Mouse (Mus musculus): ENCODE data around the gene Rab3ip.

DNA sequence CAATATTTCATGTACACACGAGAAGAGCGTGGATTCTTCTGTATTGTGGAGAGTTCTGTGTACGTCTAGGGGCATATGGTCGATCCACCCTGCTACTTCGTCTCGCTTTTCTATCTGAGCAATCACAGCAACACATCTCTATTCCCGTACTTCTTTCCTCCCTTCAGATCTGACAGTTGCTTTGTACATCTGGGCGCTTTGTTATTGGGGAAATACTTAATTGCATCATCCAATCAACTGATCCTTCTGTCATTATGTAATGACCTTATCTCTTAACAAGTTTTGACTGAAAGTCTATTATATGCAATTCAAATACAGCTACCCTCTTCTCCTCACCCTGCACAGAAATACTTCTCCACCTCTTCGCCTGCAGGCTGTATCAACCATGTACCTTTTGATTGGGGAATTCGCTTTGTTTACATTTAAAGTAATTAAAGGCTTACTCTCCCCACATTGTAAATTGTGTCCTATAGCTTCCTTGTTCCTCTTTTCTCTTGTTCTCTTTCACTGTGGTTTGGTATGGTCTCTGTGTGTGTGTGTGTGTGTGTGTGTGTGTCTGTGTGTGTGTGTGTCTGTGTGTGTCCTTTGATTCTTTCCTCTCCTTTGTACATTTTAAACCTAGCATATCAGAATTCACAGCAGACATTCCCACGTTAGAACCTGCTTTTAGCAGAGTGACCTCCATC, 24.0 kb downstream of the Rab3ip start:
- TF ChIP-seq GATA1 (IDR thresholded peaks at IDR 0.05; ENCODE audit: low read length) (no peak), TAL1 (IDR thresholded peaks at IDR 0.05; ENCODE audit: low read length) (no peak)

All from erythroblast, embryonic 14.5 days (primary cell).